Mouse (Mus musculus) pancreas, adult 10 weeks (tissue): ENCODE data around the gene Olfr187. TPM values are rescaled to one million over a fixed set of nuclear protein-coding genes. Genes with fewer than 3 reads are reported as not detected.

ENCODE experiments used
- polyA plus RNA-seq: library from polyadenylated mRNA; stranded (reverse); fragments of 350-450 nt; fragmentation: Illumina TruSeq; extraction: RNeasy Lipid Tissue Mini Kit (QIAGEN cat#74804); gene quantifications from one replicate; pipeline ENCODE4 v1.2.3, GENCODE M21; 2015; ENCODE audit warnings: low read depth, low replicate concordance; ENCODE audit not compliant: insufficient read depth

Gene Olfr187
- not detected for polyA plus RNA-seq

GRCm38 (mm10) chr16:59039710-59040109 lies at the start of gene Olfr187:
Gene Olfr187, minus strand, starts transcription at chr16:59039767.

GRCm38 (mm10) chr16:59077905-59078304 lies 38.3 kb upstream of the Olfr187 start, which contains the start of gene Olfr190:
Gene Olfr190, minus strand, starts transcription at chr16:59078005.

GRCm38 (mm10) chr16:59030191-59030590 lies 9.4 kb downstream of the Olfr187 start, which contains the start of gene Olfr186:
Gene Olfr186, minus strand, starts transcription at chr16:59030291.

GRCm38 (mm10) chr16:58995057-58995456 lies 44.5 kb downstream of the Olfr187 start, which contains the start of gene Olfr183:
Gene Olfr183, plus strand, starts transcription at chr16:58995357.

Other genes with a start within 250 kb of the Olfr187 start
- gene Olfr173, start 239.5 kb downstream of the Olfr187 start, polyA plus RNA-seq, result not detected
- not detected for gene Olfr175-ps1, start 213.0 kb downstream of the Olfr187 start, polyA plus RNA-seq
- not detected for gene Olfr177, start 165.0 kb downstream of the Olfr187 start, polyA plus RNA-seq
- not detected for gene Olfr178, start 147.7 kb downstream of the Olfr187 start, polyA plus RNA-seq
- gene Olfr181, start 111.0 kb downstream of the Olfr187 start, polyA plus RNA-seq, result not detected
- not detected for gene Olfr180, start 110.4 kb downstream of the Olfr187 start, polyA plus RNA-seq
- not detected for gene Olfr183, start 44.4 kb downstream of the Olfr187 start, polyA plus RNA-seq
- not detected for gene Olfr186, start 9.5 kb downstream of the Olfr187 start, polyA plus RNA-seq
- not detected for gene Olfr190, start 38.2 kb upstream of the Olfr187 start, polyA plus RNA-seq
- gene Olfr191, start 50.1 kb upstream of the Olfr187 start, polyA plus RNA-seq, result not detected
- not detected for gene Olfr193, start 72.1 kb upstream of the Olfr187 start, polyA plus RNA-seq
- not detected for gene Olfr194, start 81.3 kb upstream of the Olfr187 start, polyA plus RNA-seq
- gene Olfr195, start 107.3 kb upstream of the Olfr187 start, polyA plus RNA-seq, result not detected
- not detected for gene Olfr196, start 130.7 kb upstream of the Olfr187 start, polyA plus RNA-seq
- gene Olfr198, start 163.8 kb upstream of the Olfr187 start, polyA plus RNA-seq, result not detected
- gene Olfr199, start 180.0 kb upstream of the Olfr187 start, polyA plus RNA-seq, result not detected
- gene Olfr201, start 232.9 kb upstream of the Olfr187 start, polyA plus RNA-seq, result not detected
- gene Olfr202, start 247.0 kb upstream of the Olfr187 start, polyA plus RNA-seq, result not detected